Mouse (Mus musculus): ENCODE measurements around the gene Slc37a2. TPM values are rescaled to one million over a fixed set of nuclear protein-coding genes. Genes with fewer than 3 reads are reported as not detected.

The Slc37a2 gene
- total and polyA plus RNA-seq, 3 experiments = 8.9 to 14.5 (median 13.0) TPM

- peaks cover 0 to 13% of the 10 kb centered on the region in 2 experiments; a peak in 2 of 4 replicates for H3K4me1 ChIP-seq (ENCODE audit: control insufficient read depth in 1 of 2, insufficient read depth in 2 of 2)
- H3K27me3 ChIP-seq (replicated peaks) = peaks cover 6% of the 10 kb centered on the region
- TF ChIP-seq ZNF384 (IDR thresholded peaks at IDR 0.05; ENCODE audit: low read depth, low read length) (no peak), JUN (IDR thresholded peaks at IDR 0.05; ENCODE audit: insufficient read depth, low read depth, low read length) (no peak), EP300 (IDR thresholded peaks at IDR 0.05; ENCODE audit: low read length) (no peak), RCOR1 (conservative IDR thresholded peaks at IDR 0.05; ENCODE audit: low read depth, low read length) (no peak), PAX5 (IDR thresholded peaks at IDR 0.05; ENCODE audit: low read length) (no peak), IRF4 (IDR thresholded peaks at IDR 0.05; ENCODE audit: low read depth, low read length) (no peak), GABPA (IDR thresholded peaks at IDR 0.05; ENCODE audit: insufficient replicate concordance, low read depth, low read length) (no peak), MAZ (IDR thresholded peaks at IDR 0.05; ENCODE audit: low read depth, low read length) (no peak), CHD1 (IDR thresholded peaks at IDR 0.05; ENCODE audit: low read depth, low read length) (no peak), CTCF (conservative IDR thresholded peaks at IDR 0.05 in 1 of 2, IDR thresholded peaks at IDR 0.05 in 1 of 2; ENCODE audit: low read depth in 2 of 2, low read length in 2 of 2) (no peak), NELFE (IDR thresholded peaks at IDR 0.05; ENCODE audit: low read depth, low read length) (no peak), TCF12 (IDR thresholded peaks at IDR 0.05; ENCODE audit: low read depth, low read length) (no peak), SMC3 (IDR thresholded peaks at IDR 0.05; ENCODE audit: low read depth, low read length) (no peak), SIN3A (IDR thresholded peaks at IDR 0.05; ENCODE audit: low read length) (no peak), USF1 (IDR thresholded peaks at IDR 0.05; ENCODE audit: low read depth, low read length) (no peak), E2F4 (IDR thresholded peaks at IDR 0.05; ENCODE audit: insufficient replicate concordance, low read depth, low read length) (no peak), POLR2A (IDR thresholded peaks at IDR 0.05; ENCODE audit: low read depth, low read length) (no peak), ZKSCAN1 (IDR thresholded peaks at IDR 0.05; ENCODE audit: borderline replicate concordance, low read depth, low read length) (no peak)
- no peaks in the 10 kb centered on the region for H3K9me3 ChIP-seq (replicated peaks; ENCODE audit: low read length)
- H3K36me3 ChIP-seq (replicated peaks in 1 of 2; ENCODE audit: control insufficient read depth in 1 of 2, insufficient read depth in 1 of 2, low read length in 1 of 2) = no peaks in the 10 kb centered on the region
- no peak overlapping the region for H3K4me2 ChIP-seq (ENCODE audit: insufficient read depth, low read depth, poor library complexity, severe bottlenecking)
- H3K4me3 ChIP-seq (replicated peaks in 1 of 3; ENCODE audit: low read depth in 2 of 3, low read length in 2 of 3, poor library complexity in 1 of 3) = no peak overlapping the region
- H3K9ac ChIP-seq (ENCODE audit: insufficient read depth, low read depth) = no peak overlapping the region
- DNase-seq (ENCODE audit: extremely low read depth) = no peak
- dilution Hi-C loops (cut with MboI; ENCODE audit: extremely low pct_ligation_motif_present, extremely low pct_unique_long_range_greater_than_20kb, low sequenced_read_pairs) (no loop called here), in situ Hi-C loops (cut with MboI; ENCODE audit: low pct_ligation_motif_present, low pct_unique_long_range_greater_than_20kb, low sequenced_read_pairs) (no loop called here)
- no peak overlapping the region for H3K27ac ChIP-seq (ENCODE audit: insufficient read depth, low read depth)
- no peaks in the 10 kb centered on the region for H3K79me2 ChIP-seq (replicated peaks; ENCODE audit: control insufficient read depth, extremely low read depth, insufficient read depth, poor library complexity, severe bottlenecking)
These were observed 51.7 kb downstream of the Slc37a2 start for GRCm38 (mm10) chr9:37203884-37204283.

- no peak overlapping the region for H3K4me3 ChIP-seq (replicated peaks in 1 of 3; ENCODE audit: low read depth in 2 of 3, low read length in 2 of 3, poor library complexity in 1 of 3)
- no peak for TF ChIP-seq ZC3H11A (IDR thresholded peaks at IDR 0.05; ENCODE audit: low read depth, low read length)
- TF ChIP-seq ZNF384 (IDR thresholded peaks at IDR 0.05; ENCODE audit: low read depth, low read length) = no peak
- TF ChIP-seq GABPA (IDR thresholded peaks at IDR 0.05; ENCODE audit: insufficient replicate concordance, low read depth, low read length) = no peak
- TF ChIP-seq SIN3A (IDR thresholded peaks at IDR 0.05; ENCODE audit: low read length) = no peak
- no peak for TF ChIP-seq NRF1 (IDR thresholded peaks at IDR 0.05; ENCODE audit: low read depth, low read length)
- no peak for TF ChIP-seq ZKSCAN1 (IDR thresholded peaks at IDR 0.05; ENCODE audit: borderline replicate concordance, low read depth, low read length)
- TF ChIP-seq BHLHE40 (IDR thresholded peaks at IDR 0.05; ENCODE audit: low read depth, low read length) = no peak
- TF ChIP-seq EP300 (IDR thresholded peaks at IDR 0.05; ENCODE audit: low read length) = no peak
- TF ChIP-seq TCF12 (IDR thresholded peaks at IDR 0.05; ENCODE audit: low read depth, low read length) = no peak
- TF ChIP-seq RCOR1 (conservative IDR thresholded peaks at IDR 0.05; ENCODE audit: low read depth, low read length) = no peak
- no peak for TF ChIP-seq MXI1 (IDR thresholded peaks at IDR 0.05; ENCODE audit: low read depth, low read length)
- no peak for TF ChIP-seq POLR2AphosphoS2 (IDR thresholded peaks at IDR 0.05; ENCODE audit: low read depth, low read length)
- TF ChIP-seq MAX (IDR thresholded peaks at IDR 0.05; ENCODE audit: low read length) = no peak
- no peak for TF ChIP-seq JUN (IDR thresholded peaks at IDR 0.05; ENCODE audit: insufficient read depth, low read depth, low read length)
- TF ChIP-seq CHD1 (IDR thresholded peaks at IDR 0.05; ENCODE audit: low read depth, low read length) = no peak
- H3K27me3 ChIP-seq (replicated peaks) = peaks cover 8% of the 10 kb centered on the region
- in situ Hi-C loops (cut with MboI; ENCODE audit: low pct_ligation_motif_present, low pct_unique_long_range_greater_than_20kb, low sequenced_read_pairs) = no loop called here
- H3K79me2 ChIP-seq (replicated peaks; ENCODE audit: control insufficient read depth, extremely low read depth, insufficient read depth, poor library complexity, severe bottlenecking) = no peaks in the 10 kb centered on the region
- H3K4me1 ChIP-seq (ENCODE audit: control insufficient read depth in 1 of 2, insufficient read depth in 2 of 2) = no peaks in the 10 kb centered on the region
- H3K9me3 ChIP-seq (replicated peaks; ENCODE audit: low read length) = no peaks in the 10 kb centered on the region
- no peak overlapping the region for H3K4me2 ChIP-seq (ENCODE audit: insufficient read depth, low read depth, poor library complexity, severe bottlenecking)
- no peaks in the 10 kb centered on the region for H3K36me3 ChIP-seq (replicated peaks in 1 of 2; ENCODE audit: control insufficient read depth in 1 of 2, insufficient read depth in 1 of 2, low read length in 1 of 2)
- H3K9ac ChIP-seq (ENCODE audit: insufficient read depth, low read depth) = no peak overlapping the region
- no peak overlapping the region for H3K27ac ChIP-seq (ENCODE audit: insufficient read depth, low read depth)
- DNase-seq (ENCODE audit: extremely low read depth) = no peak
- dilution Hi-C loops (cut with MboI; ENCODE audit: extremely low pct_ligation_motif_present, extremely low pct_unique_long_range_greater_than_20kb, low sequenced_read_pairs) = no loop called here
These were observed 55.1 kb downstream of the Slc37a2 start for GRCm38 (mm10) chr9:37200414-37200813.

Measured in CH12.LX (cell line).